Mouse (Mus musculus): ENCODE results near the gene Stk32c. TPM values are rescaled to one million over a fixed set of nuclear protein-coding genes. Genes with fewer than 3 reads are reported as not detected.

Gene Stk32c
- total RNA-seq, 4 experiments from 2014 or later: 0.13 to 0.20 TPM; not detected in 2

- no peak for DNase-seq (ENCODE audit: low spot score in 2 of 2)
Observed at GRCm38 (mm10) chr7:139095282-139095681, 117.8 kb downstream of the Stk32c start.

DNA sequence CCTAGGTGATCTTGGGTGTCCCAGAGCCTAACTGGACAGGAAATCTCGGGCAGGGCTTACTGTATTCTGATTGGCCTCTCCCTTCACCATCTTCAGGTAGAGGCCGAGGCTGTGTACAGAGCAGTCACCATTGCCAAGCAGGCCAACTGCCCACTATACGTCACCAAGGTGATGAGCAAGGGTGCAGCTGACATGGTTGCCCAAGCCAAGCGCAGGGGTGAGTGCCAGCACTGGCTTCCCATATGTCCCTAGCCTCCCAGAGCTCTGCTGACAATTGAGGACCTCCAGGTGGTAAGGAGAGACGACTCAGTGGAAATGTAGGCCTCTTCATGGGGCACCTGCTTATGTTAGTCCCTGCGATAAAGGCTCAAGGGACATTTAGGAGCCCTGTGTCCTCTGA is 118.3 kb downstream of the Stk32c start:
- DNase-seq (ENCODE audit: low spot score in 2 of 2): no peak

DNA sequence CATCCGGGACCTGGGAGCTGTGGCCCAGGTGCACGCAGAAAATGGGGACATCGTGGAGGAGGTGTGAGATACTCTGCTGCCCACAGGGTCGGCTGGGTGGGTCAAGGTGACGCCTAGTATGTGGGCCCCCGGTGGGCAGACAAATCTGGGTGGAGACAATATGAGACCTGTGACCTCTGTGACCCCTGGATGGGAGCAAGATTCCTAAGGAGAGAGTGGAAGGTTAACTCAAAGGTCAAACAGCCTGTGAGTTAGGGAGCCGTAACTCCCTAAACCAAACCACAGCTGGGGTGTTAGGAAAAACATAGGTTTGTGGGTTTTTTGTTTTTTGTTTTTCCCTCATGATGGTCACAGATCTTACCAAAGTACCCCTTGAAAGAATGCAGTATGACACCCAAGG is 119.3 kb downstream of the Stk32c start:
- DNase-seq (ENCODE audit: low spot score in 2 of 2): no peak

DNA sequence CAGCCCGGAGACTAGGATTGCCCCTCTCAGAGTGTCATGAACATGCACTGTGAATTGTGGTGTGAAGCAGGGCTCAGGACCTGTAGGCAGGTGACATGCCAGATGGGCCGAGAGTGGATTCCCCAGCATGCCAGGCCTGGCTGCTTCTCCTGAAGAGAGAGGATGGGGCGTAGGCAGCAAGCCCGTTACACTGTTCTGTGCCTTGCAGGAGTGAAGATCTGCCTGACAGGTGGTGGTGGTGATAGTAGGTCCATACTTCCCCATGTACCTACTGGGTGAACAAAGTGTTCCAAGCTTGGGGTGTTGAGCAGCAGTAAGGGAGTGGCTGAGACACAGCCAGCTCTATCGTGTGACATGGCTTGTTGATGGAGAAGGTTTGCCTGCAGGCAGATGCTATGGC is 120.0 kb downstream of the Stk32c start:
- DNase-seq (ENCODE audit: low spot score in 2 of 2): no peak

DNA sequence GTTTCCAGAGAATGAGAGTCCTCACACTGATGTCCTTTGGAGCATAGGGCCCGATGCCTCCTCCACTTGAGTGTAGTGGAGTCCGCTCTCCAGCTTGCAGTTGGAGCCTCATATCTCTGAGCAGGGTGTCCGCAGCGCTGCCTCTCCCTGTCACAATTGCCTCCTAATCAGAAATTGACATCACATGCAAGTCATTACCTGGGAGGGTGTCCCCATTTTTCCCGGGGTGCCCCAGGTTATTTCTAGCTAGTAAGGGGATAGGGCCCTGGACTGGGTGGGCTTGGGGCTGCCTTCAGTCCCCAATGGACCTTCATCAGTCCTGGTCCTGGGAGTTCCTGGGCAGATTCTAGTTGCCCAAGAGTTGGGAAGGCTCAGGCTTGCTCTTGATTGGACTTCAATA is 120.4 kb downstream of the Stk32c start:
- DNase-seq (ENCODE audit: low spot score in 2 of 2): no peak

GRCm38 (mm10) chr7:139091681-139092080 is 121.4 kb downstream of the Stk32c start:
- DNase-seq (ENCODE audit: low spot score in 2 of 2): no peak

DNA sequence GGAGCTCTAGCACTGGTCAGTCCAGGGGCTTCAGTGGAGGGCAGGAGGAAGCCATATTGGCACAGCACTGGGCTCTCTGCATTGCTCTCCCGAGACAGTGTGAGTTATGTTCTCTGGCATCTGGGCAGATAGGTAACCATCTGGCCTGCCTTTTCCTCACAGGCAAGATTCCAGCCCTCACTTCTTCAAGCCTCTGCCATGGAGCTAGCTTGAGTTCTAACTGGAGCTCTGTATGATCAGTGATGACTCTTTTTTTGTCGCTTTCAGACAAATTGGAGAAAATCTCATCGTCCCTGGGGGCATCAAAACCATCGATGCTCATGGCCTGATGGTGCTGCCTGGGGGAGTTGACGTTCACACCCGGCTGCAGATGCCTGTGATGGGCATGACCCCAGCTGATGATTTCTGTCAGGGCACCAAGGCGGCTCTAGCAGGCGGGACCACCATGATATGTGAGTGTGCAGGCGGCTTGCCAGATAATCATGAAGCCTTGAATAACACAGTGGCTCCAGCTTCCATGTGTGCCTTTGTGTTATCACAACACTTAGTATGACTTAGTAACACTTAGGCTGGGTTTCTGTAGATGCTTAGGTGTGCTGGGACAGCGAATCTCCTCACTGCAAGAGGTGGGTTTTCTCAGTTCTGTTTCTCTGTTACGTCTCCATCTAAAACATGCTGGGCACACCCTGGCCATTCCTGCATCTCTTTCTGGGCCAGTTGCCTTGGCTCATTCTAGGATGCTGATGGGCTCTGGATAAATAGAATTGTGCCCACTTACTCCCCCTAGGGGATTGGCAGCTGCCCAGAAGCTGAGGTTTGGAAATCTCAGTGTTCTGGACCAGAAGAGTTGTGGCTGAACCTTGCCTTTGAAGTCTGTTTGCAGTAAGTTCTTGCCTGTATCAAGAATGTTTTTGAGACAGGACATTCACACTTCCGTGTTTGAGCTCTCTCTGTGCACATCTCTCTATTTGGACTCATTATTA is 122.9 kb downstream of the Stk32c start:
- no peak for DNase-seq (ENCODE audit: low spot score in 2 of 2)

DNA sequence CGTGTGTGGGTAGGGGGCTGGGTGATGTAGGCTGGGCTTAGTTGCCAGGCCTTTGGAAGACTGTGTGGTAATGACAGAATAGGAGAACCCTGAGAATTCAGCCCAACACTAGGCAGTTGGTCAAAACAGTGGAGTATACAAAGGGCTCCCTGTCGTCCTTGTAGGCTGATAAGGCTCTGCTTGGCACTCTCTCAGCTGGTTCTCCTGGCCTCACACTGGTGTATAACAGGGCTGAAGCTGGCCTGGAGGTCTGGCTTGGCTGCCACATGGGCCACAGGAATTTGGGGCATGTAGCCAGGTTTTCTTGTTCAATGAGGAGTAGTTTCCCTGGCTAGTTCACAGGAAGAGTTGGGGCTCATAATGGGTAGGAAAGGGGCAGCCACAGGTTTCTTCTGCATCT is 125.3 kb downstream of the Stk32c start:
- no peak for DNase-seq (ENCODE audit: low spot score in 2 of 2)

- no peak for DNase-seq (ENCODE audit: low spot score in 2 of 2)
Observed at GRCm38 (mm10) chr7:139086195-139087158, 126.6 kb downstream of the Stk32c start.

DNA sequence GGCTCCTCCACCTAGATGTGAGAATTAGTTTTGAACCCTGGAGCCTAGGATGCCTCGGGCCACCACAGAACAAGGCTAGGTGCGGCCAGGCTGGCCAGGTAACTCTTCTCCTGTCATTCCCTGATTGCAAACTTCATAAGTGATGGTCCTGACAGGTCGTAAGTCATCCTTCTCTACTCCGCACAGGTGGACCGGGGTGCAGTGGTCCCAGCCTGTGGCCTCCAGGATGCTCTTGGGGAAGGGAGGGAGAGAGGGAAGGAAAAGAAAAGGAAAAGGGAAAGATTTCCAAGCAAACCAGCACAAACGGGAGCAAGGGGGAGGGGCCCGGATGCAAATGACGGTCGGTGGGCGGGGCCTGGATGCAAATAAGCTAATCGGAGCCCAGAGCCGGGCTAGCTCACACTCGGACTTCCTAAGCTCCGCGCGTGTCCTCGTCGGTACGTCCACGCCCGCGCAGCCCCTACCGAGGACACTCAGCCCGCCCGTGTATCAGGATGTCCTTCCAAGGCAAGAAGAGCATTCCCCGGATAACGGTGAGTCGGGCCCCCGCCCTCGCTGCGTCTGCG is 127.4 kb downstream of the Stk32c start, which contains the start of gene Dpysl4:
Dpysl4 (plus strand) TSS at position 373 of the 566 bp plus-strand sequence.
- DNase-seq (ENCODE audit: low spot score in 2 of 2): peak in 1 of 2 experiments; percentile 8

- DNase-seq (ENCODE audit: low spot score in 2 of 2): no peak
Observed at GRCm38 (mm10) chr7:139084316-139084715, 128.8 kb downstream of the Stk32c start.

GRCm38 (mm10) chr7:139082281-139082680 is 130.8 kb downstream of the Stk32c start:
- no peak for DNase-seq (ENCODE audit: low spot score in 2 of 2)

DNA sequence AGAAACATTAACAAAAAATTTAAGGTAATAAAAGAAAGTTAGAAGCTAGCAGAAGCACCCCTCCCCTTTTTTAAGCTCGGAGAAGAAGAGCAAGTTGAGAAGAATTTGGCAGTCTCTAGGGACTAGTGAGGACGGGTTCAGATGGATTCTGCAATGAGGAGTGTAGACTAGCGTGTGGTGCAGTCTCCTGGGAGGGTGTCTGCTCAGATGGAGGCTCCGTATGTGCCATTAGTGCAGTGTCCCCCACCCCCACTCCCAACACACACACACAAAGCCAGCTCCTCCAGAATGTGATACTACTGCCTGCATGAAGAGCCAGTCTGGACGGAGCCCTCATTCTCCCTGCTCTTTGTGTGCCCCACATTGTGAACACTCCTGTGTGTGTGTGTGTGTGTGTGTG is 131.9 kb downstream of the Stk32c start:
- no peak for DNase-seq (ENCODE audit: low spot score in 2 of 2)

GRCm38 (mm10) chr7:139080714-139081113 is 132.4 kb downstream of the Stk32c start:
- no peak for DNase-seq (ENCODE audit: low spot score in 2 of 2)

GRCm38 (mm10) chr7:139079141-139079540 is 134.0 kb downstream of the Stk32c start:
- no peak for DNase-seq (ENCODE audit: low spot score in 2 of 2)

DNA sequence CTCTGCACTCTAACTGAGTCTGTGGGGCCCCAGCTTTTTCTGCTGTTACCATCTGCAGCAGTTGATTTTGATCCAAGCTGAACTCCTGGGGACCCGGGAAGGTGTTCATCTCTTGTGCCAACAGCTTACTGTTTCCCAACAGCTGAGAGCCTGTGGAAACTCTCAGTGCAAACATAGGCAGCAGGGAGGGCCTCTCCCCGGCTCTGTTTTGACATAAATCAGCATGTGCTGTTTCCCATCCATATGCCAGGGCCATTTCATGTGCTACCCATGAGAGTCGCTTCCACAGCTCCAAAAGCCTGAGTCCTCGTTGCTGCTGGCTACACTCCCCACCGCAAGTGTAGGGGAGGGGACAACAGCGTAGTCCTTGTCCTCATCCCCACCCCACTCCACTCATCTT is 134.9 kb downstream of the Stk32c start:
- no peak for DNase-seq (ENCODE audit: low spot score in 2 of 2)

DNA sequence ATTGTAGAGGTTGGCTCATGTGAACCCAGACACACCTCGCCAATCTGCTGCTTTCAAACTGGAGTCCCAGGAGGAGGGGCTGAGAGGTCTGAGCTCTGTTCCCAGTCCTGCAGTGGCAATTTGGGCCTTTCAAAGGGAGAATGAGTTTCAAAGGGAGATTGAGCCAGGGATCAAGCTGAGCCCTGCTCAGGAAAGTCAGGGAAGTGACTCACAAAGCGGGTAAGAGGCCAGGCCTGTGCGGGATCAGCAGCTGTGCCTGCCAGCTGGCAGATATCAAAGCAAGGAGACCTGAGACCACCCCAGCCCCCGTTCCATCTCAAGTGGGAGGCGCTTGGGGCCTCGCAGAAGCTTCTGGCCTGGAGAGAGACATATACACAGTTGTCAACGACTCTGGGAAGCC is 135.8 kb downstream of the Stk32c start:
- DNase-seq (ENCODE audit: low spot score in 2 of 2): no peak

DNA sequence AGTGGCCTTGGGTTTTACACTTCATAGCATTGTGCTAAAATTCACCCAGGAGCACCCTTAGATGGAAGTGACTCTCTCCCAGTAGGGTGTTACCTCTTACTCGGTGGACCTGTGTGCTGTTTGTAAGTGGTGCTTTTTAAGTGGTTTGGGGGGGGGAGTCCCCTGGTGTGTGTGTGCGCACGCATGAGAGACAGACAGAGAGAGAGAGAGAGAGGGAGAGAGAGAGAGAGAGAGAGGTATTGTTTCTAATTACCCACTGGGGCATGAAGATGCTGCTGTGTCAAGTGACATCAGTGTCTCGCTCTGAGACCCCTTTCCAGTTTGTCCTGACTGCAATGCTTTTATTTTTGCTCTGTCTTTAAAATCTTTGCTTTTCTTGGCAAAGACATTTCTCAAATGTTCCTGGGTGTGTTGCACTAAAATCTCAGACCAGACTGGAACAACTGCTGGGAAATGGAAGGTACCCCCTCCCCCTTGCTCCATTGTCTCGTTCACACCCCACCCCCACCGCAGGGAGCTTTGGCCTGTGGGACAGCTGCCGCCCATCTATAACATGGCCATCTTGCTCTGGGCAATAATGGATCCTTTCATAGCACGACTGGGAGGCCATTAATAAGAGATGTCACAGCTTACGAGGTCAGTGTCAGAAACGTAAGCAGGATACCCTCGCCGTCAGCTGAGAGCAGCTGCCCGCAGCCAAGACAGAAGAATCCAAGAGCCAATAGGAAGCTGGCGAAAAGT is 137.9 kb downstream of the Stk32c start:
- no peak for DNase-seq (ENCODE audit: low spot score in 2 of 2)

DNA sequence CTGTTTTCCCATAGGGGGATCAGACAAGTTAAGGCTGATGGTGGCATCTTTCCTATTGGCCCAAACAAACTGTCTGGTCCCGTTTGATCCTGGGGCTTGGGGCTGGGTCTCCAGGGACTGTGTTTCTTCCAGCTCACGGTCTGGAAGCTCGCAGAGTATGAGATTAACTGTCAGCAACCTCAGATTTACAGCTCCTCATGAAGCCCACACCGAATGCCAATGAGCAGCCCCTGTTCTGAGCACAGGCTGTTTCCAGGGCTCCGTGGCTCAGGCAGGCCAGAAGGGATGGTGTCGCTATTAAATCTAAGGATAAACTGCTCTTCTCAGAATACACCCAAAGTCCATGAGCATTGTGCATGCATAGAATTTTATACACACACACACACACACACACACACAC is 138.9 kb downstream of the Stk32c start:
- DNase-seq (ENCODE audit: low spot score in 2 of 2): no peak

DNA sequence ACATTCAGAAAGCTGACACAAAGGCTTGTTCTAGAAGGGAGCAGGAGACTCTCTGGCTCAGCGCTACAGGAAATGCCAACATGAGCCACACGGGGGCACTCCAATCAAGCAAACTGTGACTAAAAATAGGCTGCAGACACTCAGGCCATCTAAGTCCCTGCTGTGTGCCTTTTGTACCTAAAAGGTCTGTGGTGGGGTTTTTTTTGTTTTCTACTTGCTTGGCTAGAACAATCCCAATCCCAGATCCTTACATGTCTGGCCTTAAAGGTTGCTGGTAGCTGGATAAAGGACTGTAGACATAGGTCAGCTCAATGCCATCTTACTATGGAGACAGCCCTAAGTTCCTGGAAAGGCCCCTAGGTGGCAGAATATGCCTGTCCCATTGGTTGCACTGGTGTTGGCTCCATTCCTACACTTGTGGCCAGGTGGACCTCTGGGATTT is 144.9 kb downstream of the Stk32c start:
- peak in 1 of 2 experiments; percentile 20 for DNase-seq (ENCODE audit: low spot score in 2 of 2)

DNA sequence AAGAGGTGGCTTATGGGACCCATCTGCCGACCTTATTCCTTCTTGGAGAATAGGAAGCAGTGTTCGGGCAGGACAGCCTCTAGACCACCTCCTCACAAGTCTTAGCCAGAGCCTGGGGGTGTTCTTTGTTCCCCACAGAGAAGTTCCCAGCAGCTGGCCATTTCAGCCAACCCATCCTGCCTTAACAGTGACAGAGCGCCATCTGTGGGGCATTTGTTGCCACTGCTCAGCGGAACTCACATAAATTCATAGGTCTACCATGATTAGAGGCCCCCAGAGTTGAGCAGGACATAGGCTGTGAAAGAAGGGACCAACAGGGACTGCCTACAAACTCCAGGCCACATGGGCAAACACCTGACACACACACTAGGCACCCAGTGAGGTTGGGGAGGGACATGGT is 149.7 kb downstream of the Stk32c start:
- no peak for DNase-seq (ENCODE audit: low spot score in 2 of 2)
